Mouse (Mus musculus) adipocyte (in vitro differentiated cells): ENCODE measurements at regions not wholly inside any gene's neighbourhood (a gene's known extent, or its start where the extent isn't known, plus 50 kb on each side); places are given as distances from the start of the nearest gene placed in this dataset.
"Not testable (repeated sequence)": the region's sequence is repeated elsewhere in the genome, so short reads cannot be mapped to it uniquely, and the experiment has no call there.

ENCODE experiments used
- DNase-seq: peaks from one replicate; pipeline ENCODE4 v3.0.0-alpha.2; 2016; ENCODE audit warnings: low spot score

DNA sequence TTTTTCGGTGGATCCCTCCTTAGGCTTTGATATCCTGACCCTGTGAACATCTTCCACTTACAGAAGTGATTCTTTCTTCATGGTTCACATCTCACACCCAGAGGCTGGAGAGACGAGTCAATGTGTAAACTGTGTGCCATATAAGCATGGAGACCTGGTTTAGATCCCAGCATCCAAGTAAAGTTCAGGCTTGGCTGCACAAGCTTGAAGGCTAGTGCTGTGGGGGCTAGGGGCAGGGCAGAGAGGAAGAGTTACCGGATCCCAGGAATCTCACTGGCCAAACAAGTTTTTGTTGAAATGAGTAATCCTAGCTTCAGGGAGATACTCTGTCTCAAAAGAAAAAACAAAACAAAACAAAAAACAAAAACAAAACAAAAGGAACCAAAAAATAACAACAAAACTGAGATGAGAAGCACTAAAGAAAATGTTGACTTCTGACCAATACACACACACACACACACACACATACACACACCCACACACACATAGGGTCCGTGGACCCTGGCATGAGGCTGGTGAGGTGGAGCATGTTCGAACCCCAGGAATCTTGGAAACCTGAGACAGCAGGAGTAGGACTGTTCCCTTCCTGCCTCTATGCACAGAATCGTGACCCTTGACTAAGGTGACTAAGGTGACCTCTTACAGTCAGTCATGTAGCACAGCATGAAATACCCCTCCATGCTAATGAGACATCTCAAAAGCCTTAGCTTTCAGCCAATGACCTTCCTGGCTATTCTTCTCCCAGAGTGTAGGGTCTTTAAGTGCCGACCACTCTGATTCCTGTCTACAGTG, 55.2 kb downstream of the Gm12728 start:
- no peak for DNase-seq

DNA sequence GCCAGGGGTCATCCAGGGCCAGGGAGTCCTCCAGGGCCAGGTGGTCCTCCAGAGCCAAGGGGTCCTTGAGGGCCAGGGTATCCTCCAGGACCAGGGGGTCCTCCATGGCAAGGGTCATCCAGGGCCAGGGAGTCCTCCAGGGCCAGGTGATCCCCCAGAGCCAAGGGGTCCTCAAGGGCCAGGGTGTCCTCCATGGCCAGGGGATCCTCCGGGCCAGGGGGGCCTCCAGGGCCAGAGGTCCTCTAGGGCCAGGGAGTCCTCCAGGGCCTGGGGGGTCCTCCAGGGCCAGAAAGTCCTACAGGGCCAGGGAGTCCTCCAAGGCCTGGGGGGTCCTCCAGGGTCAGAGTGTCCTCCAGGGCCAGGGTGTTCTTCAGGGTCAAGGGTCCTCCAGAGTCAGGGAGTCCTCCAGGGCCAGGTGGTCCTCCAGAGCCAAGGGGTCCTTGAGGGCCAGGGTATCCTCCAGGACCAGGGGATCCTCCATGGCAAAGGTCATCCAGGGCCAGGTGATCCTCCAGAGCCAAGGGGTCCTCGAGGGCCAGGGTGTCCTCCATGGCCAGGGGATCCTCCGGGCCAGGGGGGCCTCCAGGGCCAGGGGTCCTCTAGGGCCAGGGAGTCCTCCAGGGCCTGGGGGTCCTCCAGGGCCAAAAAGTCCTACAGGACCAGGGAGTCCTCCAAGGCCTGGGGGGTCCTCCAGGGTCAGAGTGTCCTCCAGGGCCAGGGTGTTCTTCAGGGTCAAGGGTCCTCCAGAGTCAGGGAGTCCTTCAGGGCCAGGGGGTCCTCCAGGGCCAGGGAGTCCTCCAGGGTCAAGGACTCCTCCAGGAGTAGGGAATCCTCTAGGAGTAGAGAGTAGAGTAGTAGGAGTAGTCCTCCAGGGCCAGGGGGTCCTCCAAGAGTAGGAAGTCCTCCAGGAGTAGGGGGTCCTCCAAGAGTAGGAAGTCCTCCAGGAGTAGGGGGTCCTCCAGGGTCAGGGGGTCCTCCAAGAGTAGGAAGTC, 56.6 kb downstream of the Gm12728 start:
- DNase-seq, result not testable (repeated sequence)

DNA sequence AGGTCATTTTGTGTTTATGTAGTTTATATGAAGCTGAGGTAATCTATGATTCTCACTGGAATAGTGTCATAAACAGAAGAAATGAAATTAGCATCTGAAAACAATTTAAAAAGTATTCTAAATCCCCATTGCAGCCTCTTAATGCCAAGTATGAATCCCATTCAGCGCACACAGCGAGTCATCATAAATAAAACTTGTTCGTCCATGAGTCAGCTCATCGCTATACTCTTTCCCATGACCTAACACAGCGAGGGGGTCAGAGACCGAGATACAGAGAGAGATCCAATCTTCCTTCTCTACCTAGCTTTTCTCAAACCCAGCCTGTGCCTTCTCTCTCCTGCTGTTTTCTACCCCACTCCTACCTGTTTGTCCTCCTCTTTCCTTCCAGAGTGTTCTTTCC, 63.4 kb downstream of the Gm12728 start:
- no peak for DNase-seq

DNA sequence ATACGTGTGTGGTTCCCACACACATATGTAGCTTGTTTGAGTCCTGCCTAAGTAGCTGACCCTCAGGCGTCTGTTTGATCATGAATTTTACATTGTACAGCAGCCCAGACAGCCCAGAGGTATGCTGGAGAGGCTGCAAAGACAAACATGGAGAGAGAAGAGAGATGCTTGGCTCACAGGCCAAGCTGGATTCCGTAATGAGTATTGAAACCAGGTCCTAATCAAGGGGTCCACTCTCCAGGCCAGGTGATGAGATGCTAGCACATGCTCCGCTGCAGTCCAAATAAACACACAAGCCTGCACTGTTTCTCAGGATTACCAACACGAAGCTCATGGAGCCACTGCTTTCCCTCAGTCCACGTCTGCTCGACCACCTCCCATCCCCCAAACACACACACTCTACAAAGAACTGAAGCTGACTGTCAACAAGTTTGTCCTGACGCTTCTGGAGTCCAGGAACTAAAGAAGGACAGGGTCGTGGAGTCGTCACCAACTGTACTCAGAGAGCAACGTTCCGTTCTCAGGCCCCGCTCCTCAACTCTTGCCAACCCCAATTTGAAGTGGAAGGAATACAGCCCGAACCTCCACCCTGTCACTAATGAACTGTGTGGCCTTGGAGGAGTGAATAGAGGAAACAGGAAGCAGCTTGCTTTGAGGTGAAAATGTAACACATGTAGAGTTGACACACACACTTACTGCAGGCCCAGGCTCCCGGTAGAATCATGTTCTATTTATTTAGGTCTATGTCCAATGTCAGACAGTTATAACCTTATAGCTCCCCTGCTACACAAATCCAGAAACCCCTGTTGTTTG, 69.6 kb downstream of the Gm12728 start:
- no peak for DNase-seq

DNA sequence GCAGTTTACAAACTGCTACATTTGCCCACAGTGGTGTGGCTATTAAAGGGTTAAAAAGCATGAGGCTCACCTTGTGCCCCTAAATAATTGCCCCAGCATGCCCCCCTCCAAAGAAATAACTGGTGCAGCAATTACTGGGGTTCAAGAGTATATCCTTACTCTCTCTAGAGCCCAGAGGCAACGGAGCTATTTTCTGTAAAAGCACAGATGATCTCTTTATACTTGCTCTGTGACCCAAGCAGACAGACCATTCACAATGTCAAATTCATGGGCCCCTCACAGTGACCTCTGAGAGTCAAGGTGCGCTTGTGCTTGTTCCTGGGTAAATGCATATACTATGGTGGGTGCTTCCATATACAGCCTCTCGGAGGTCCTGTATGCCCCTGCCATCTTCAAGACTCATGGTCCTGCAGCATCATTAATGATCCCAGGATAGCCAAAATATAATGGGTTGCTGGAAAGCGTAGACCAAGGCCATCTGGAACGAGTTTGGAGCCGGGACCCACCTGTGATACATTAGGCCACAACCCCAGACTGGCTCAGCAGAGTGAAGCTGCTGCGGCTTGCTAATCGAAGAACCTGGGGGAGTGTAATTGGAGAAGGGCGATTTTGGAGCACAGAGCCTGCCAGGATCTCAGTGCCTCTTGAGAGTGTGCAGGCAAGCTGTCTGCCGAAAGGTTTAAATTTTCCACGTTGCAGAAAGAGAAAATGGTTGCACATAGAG, 71.4 kb downstream of the Gm12728 start:
- no peak for DNase-seq

DNA sequence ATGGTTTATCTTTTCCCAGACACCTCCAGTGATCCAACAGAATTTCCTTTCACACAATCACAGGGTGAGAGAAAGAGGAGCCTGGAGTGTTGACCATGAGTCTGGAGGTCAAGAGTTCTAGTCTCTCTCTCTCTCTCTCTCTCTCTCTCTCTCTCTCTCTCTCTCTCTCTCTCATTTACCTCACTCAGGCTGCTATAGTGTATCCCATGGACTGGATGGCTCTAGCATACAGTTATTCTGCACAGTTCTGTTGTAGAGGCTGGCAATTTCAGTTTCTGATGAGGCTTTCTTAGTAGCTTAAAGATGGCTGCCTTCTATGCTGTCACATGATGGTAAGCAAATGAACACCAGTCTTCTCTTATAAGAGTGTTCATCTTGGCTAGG, 72.0 kb downstream of the Gm12728 start:
- DNase-seq, result no peak

DNA sequence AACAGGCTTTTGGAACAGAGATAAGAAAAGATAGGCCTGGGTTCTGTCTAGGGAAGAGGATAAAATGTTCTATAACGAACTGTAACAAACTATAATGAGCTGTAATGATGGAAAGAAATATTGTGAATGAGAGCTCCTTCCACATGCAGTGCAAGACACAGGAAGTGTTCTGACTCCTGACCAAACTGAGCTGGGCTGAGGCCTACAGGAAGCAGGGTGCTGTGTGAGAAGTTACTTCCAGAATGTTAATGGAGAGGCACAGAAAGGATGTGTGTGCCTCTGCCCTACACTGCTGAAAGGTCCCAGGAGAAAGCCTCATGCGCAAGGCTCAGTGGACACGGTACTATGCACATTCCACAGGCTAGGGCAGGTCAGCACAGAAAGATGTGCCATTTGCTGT, 80.8 kb downstream of the Gm12728 start:
- DNase-seq, result peak; percentile 21

DNA sequence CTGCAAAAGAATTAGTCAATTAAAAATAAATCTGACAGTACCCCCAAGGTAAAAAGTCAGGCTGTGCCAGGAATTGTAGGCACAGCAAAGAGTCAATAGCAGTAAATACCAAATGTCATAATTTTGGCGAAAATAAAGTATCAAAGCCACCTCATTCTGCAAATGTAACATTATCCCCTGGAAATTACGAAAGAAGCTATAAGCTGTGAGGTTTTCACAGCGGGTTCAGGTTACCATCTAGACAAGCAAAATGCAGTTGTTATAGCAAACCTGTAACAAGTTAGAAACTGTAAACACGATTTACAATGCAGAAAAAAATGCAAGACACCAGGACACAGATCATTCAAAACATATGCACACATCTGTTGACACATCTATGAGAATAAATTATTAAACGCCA, 87.6 kb downstream of the Gm12728 start:
- DNase-seq, result no peak

DNA sequence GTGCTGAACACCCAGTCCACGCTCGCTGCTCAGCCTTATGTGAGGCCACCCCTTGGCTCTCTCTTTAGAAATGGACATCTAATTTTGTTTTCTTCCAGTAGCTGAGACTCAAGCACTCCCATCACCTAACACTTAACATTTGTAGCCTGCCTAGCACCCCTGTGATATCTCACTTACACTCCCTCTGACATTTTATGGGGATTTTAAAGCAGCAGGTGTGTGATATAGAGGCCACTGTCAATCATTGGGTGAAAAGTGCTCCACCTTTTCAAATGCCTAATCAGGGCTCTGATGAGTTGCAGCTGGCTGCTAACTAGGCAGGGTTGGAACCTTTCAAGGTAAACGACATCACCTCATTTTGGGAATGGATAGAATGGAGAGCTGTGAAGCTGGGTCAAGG, 90.2 kb downstream of the Gm12728 start:
- DNase-seq, result no peak

DNA sequence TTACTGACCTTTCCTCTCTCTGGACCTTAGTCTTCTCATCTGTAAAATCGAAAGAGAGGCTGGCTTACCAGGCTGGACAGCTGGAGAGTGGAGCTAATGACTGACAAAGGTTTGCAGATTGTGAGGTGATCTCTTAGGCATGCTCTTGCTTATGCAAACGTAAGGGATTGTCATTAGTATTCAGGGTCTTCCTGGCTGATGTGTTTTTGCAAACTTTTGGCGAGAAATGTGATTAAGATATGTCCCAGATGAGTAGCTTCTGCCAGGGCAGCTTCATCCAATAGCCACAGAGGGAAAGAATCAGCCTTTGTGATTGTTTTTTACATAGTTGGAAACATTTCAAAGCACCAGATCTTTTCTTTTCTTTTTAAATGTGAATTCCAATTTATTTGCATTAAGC, 95.1 kb downstream of the Gm12728 start:
- no peak for DNase-seq

DNA sequence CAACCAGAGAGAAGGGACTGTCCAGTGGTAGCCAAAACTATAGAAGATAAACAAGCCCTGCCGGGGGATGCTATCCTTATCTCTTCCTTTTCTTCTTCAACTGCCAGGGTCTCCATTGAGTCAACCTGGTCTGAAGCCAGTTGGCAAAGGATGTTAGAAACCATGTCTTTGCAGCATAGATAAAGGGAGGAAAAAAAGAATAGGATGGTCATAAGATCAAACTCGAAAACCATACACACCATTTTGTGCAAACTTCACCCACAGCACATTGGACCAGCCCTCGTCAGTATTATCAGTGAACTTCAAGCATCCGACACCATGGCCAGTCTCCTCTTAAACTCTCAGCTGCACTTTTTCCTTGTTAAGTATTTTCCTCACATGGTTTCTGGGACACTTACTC, 101.8 kb downstream of the Gm12728 start:
- DNase-seq, result no peak

DNA sequence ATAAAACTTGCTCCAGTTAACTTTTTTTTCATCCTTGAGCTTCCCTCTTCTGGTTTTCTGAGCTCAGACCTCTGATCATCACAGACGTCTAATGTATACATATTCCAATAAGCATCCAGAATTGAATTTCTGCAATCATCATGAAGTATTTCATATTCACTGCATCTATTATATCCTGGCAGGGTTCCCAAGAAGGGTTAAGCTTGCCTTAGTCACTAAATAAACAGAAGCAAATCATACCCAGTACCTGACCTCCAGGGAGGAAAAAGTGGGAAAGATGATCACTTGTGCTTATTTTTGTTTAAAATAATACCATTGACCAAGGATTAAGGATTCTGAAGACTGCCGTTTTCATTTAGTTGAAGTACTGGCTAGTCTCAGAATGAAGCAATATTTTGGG, 102.4 kb downstream of the Gm12728 start:
- DNase-seq, result no peak

DNA sequence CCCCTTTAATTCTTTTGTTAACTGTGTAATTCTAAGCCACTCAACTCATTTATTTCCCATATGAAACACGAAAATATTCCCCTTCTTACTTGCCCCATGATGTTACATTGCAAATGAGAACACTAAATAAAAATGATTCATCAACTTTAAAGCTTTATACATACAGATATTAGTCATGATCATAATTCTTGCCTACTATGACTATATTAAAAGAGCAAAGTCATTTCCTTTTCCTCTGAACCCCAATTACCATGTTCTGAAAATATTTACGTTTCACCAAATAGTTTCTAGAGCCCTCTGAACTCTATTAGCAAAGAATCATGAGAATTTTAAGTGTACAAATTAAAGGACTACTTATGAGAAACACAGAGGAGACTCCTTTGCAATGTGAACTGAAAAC, 105.4 kb downstream of the Gm12728 start:
- DNase-seq, result no peak

DNA sequence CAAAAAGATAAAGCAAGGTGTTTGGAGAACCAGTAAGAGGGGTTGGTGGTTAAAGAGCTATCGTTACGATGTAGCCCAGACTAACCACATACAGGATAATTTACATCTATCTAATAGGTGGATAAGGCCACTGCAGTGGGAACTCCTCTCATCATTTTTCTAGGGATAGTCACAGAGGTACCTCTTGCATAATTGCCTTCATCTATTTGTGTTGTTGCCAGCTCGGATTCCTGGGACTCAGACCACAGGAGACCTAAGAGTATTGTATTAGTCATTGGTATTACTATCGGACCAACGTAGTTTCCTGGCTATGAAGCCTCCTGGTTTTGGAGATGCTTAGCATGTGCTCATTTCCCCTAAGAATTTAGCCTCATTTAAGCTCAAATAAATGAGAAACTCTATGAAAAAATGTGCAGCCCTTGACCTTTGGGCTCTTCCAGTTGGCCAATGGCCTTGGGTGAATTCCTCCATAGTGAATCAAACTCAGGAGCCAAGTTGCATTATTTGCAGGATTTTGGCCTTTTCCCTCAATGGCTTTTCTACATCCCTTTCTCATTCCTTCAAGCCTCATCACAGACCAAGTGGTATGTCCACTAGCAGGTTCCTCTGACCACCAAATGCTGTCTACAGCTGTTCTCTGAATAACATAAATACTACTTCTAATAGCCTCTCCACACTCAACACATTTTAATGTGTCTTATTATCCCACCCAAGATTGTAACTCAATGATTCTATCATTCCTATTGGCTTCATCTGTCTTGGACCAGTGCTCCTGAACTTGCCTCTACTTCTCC, 108.6 kb downstream of the Gm12728 start:
- peak; percentile 49 for DNase-seq

DNA sequence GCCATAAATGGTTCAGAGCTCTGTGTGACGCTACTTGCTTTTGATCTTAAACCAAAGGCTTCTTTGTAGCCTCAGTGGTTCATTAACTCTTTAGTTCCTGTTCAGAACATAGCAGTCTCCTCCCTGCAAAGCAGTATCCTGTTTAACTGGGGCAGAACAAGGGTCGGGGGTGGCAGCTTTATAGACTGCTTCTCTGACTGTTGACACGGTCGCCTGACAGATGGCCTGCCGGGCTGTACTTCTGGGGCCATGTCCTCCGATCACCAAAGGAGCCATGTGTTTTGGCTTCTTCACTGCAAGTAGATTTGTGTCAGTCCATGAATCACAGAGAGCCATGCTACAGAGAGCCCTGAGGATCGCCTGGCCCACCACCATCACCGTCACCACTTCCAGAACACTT, 115.2 kb downstream of the Gm12728 start:
- DNase-seq, result no peak

DNA sequence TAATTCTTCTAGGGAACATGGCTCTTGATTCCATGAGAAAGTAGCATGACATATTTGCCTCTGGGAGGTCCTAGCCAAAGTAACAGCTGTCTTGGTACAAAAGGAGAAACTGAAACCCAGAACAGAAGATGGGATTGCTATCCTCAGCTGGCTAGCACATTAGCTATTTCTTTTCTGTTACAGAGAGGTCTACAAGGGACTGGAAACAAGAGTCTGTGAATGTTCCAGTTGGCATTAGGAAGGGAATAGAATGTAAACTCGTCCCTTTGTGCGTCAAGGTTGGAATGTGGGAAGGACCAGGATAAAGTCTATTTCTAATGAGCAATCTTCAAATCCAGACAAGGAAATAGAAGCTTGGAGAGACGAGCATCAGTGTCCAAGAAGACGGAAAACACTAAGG, 116.7 kb downstream of the Gm12728 start:
- DNase-seq, result no peak

DNA sequence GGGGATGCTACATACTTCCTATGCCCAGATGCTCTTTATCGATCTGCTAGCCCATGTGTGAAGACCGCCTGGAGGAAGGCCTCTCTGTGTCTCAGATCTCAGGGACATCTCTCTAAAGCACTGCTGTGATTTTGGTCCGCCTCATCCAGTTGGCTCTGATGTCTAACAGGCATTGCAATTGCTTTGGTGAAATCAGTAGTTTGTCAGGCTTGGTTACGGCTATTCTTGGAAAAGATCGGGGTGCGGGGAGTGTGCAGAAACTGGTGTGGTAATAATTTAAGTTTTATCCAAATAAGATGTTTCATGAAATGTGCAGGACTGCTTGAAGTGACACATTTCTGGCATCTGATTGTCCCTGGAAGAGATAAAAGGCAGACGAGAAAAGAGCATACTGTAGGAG, 117.9 kb downstream of the Gm12728 start:
- no peak for DNase-seq

DNA sequence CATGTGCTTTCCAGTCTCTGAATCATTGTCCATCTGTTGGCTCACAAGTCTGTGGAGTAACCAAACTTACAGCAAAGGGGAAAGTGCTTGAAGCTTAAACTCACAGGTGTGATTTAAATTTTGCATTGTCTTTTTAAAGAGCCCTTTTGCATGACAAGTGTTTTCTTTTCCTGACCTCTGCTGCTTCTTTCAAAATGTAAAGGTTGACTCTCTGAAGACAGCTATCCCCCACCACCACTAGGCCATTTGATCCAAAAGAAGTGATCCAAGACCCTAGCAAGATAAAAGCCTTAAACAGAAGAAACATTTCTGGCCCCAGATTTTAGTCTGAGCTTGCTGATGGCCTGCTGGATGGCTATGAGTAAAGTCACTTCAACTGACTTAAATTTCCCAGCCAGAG, 118.6 kb downstream of the Gm12728 start:
- DNase-seq, result no peak

DNA sequence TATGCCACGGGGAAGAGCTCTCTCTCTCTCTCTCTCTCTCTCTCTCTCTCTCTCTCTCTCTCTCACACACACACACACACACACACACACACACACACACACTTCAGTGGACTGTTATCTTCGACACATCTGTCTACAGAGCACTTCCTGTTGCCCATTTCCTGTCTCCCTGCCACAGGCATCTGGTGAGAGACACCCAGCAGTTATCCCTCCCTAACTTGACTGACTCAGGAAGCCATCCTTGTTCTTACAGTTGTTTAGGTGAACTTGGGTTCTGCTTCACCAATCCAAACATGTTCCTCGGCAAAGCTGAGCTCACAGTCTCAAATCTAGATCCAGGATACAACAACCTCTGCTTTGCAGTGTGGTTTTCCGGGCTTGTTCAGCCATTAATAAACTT, 119.6 kb downstream of the Gm12728 start:
- DNase-seq, result no peak

DNA sequence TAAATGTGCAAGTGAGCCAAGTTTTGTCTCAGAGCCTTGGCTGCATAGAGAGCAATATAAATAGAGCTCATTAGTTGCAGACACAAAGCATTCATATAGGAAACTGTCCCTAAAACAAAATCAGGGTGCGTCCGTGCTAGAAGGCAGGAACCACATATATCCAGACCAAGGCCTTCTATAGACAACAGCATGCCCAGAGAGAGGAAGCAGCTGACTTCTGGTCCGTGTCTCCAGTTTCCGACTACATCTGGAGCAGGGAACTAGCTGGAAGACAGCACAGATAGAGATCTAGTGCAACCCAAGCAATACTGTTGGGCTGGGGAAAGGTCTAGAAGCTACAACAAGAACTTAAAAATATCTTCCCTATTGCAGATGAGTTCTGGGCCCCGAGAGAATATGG, 121.0 kb downstream of the Gm12728 start:
- no peak for DNase-seq

DNA sequence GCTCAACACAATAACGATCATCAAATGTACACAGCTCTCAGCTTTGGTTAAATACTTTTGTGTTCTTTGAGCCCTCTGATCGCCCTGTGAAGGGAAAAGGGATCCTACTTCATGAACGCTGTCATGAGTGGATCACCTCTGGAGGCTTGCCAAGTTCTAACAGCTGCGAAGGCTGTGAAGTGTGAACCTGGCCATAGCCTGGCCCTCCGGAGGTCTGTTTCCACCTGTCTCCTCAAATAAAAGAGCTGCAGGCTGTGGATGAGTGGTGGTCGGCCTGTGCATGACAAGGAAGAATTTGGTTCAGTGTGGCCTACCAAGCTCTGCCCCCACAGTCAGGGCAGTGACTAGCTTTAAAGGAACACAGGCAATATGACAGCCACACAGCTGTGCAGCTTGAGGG, 122.0 kb downstream of the Gm12728 start:
- DNase-seq, result no peak
